In genomic region chr11:108268421-108269322, GRCm38 (mm10) we compare ENCODE assay signal across 10 mouse cellular contexts.
A peak's percentile ranks its signal among the peaks of the same experiment; 100 is the strongest.
DNase-seq lines count a peak whose midpoint lies in the region; ATAC-seq and TF ChIP-seq lines count a peak whose summit lies in the region.
"Had no signal": no experiment of that assay in that cellular context is flagged by ENCODE, and none has a peak within 500 bp of the region (broad histone marks: within the 10 kb centered on the region; RNA-seq: fewer than 3 reads in every experiment).

No protein-coding gene starts in this region.

- H3K4me2 ChIP-seq in forebrain, embryonic 15.5 days (replicated peaks) = no peak overlapping the region
- H3K4me2 ChIP-seq: lung, embryonic 14.5 days had no signal

- H3K4me1 ChIP-seq in forebrain, embryonic 10.5 days = peaks cover 39% of the 10 kb centered on the region
- peaks cover 44% of the 10 kb centered on the region for H3K4me1 ChIP-seq in forebrain, embryonic 15.5 days
- H3K4me1 ChIP-seq in megakaryocyte, embryonic 14.5 days = peaks cover 100% of the 10 kb centered on the region
- H3K4me1 ChIP-seq in limb, embryonic 10.5 days = peaks cover 41% of the 10 kb centered on the region
- peaks cover 31% of the 10 kb centered on the region for H3K4me1 ChIP-seq in olfactory bulb, adult 2 months (ENCODE audit: control insufficient read depth, insufficient read depth, low read length)

- no peak for ATAC-seq in forebrain, embryonic 15.5 days (replicated peaks)
- no peak for ATAC-seq in megakaryocyte, adult 5-6 weeks (ENCODE audit: poor library complexity, severe bottlenecking)
- ATAC-seq in monocyte, adult 5-6 weeks (replicated peaks; ENCODE audit: insufficient number of reproducible peaks, low FRiP score, low TSS enrichment, poor library complexity, severe bottlenecking) = no peak; the same call in 1 of the 2 replicates
- no peak for ATAC-seq in megakaryocyte progenitor cell, adult 5-6 weeks (replicated peaks; ENCODE audit: poor library complexity)

- H3K27ac ChIP-seq in forebrain, embryonic 10.5 days = peak overlapping the region; percentile 44; the same call in 1 of the 2 replicates
- H3K27ac ChIP-seq in forebrain, embryonic 15.5 days (replicated peaks) = no peak overlapping the region
- peak overlapping the region; percentile 15; the same call in 1 of the 2 replicates for H3K27ac ChIP-seq in limb, embryonic 10.5 days
- 0 out of 2 replicates have a peak overlapping the region, but pooled peaks have one; percentile 0 for H3K27ac ChIP-seq in olfactory bulb, adult 2 months (ENCODE audit: insufficient read depth, low read depth, low read length)

- DNase-seq in forebrain, embryonic 10.5 days (ENCODE audit: extremely low spot score, low spot score) = no peak
- no peak for DNase-seq in limb, embryonic 10.5 days (ENCODE audit: low spot score)
- DNase-seq: lung, embryonic 14.5 days had no signal

- H3K4me3 ChIP-seq in forebrain, embryonic 10.5 days = no peak overlapping the region
- H3K4me3 ChIP-seq in forebrain, embryonic 15.5 days = no peak overlapping the region
- H3K4me3 ChIP-seq in megakaryocyte, embryonic 14.5 days (replicated peaks) = peak overlapping the region; percentile 44
- H3K4me3 ChIP-seq in limb, embryonic 10.5 days = no peak overlapping the region
- H3K4me3 ChIP-seq in olfactory bulb, adult 2 months (ENCODE audit: insufficient read depth, low read depth, low read length) = no peak overlapping the region
- H3K4me3 ChIP-seq: erythroblast, embryonic 14.5 days had no signal

- no peak for TF ChIP-seq CTCF in olfactory bulb, adult 2 months (IDR thresholded peaks at IDR 0.05; ENCODE audit: insufficient read depth, low read depth, low read length)

- no peak overlapping the region for H3K9ac ChIP-seq in forebrain, embryonic 15.5 days (replicated peaks)
- H3K9ac ChIP-seq: lung, embryonic 14.5 days had no signal

- no peaks in the 10 kb centered on the region for H3K9me3 ChIP-seq in forebrain, embryonic 10.5 days
- no peaks in the 10 kb centered on the region for H3K9me3 ChIP-seq in forebrain, embryonic 15.5 days
- H3K9me3 ChIP-seq in megakaryocyte, embryonic 14.5 days = no peaks in the 10 kb centered on the region
- no peaks in the 10 kb centered on the region for H3K9me3 ChIP-seq in limb, embryonic 10.5 days (replicated peaks)

- H3K27me3 ChIP-seq in forebrain, embryonic 10.5 days (ENCODE audit: poor library complexity, severe bottlenecking) = peaks cover 37% of the 10 kb centered on the region
- 0 out of 2 replicates have a peak, but pooled peaks cover 5% of the 10 kb centered on the region for H3K27me3 ChIP-seq in forebrain, embryonic 15.5 days
- no peaks in the 10 kb centered on the region for H3K27me3 ChIP-seq in megakaryocyte, embryonic 14.5 days (replicated peaks)
- no peaks in the 10 kb centered on the region for H3K27me3 ChIP-seq in limb, embryonic 10.5 days (ENCODE audit: low read depth, poor library complexity, severe bottlenecking)

- no peaks in the 10 kb centered on the region for H3K36me3 ChIP-seq in forebrain, embryonic 10.5 days (replicated peaks)
- H3K36me3 ChIP-seq in forebrain, embryonic 15.5 days = no peaks in the 10 kb centered on the region
- peaks cover 68% of the 10 kb centered on the region for H3K36me3 ChIP-seq in megakaryocyte, embryonic 14.5 days (replicated peaks; ENCODE audit: low read length)
- no peaks in the 10 kb centered on the region for H3K36me3 ChIP-seq in limb, embryonic 10.5 days

- 63% methylated on average over 12 of the region's 12 CpGs for WGBS in forebrain, embryonic 10.5 days
- WGBS in forebrain, embryonic 15.5 days = 58% methylated on average over 12 of the region's 12 CpGs
- 62% methylated on average over 12 of the region's 12 CpGs for WGBS in limb, embryonic 10.5 days
- WGBS in olfactory bulb, adult 2 months = 71% methylated on average over 12 of the region's 12 CpGs

- no peak for TF ChIP-seq POLR2A in olfactory bulb, adult 2 months (IDR thresholded peaks at IDR 0.05; ENCODE audit: insufficient read depth, low read depth, low read length)
